Mouse (Mus musculus): ENCODE results near the gene Myo7a.

- TF ChIP-seq CTCF (IDR thresholded peaks at IDR 0.05) (no peak), EP300 (IDR thresholded peaks at IDR 0.05) (no peak)
These were observed 13.1 kb downstream of the Myo7a start for GRCm38 (mm10) chr7:98106272-98106671.

Measured in lung, postnatal 0 days (tissue).